Mouse (Mus musculus): ENCODE measurements around the gene Ppp1ca. TPM values are rescaled to one million over a fixed set of nuclear protein-coding genes. Genes with fewer than 3 reads are reported as not detected.

Ppp1ca gene
- polyA plus RNA-seq, 1 experiment, result 421 TPM

DNA sequence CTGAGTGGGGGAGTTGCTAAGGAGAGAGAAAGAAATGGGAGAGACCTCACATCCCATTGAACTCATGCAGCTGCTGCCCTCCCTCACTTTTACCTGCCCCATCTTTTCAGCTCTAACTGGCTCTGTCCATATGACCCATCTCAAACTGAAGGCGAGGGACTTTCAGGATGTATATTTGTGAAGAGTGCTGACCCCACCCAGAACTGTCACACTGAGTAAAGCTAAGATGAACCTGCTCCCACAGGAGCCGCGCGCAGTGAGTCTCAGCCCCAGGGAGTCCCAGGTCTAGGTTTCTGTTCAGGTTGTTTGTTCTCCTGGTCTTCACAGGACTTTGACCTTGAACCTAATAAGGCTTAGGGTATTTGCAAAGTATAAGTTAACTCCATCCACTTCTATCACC lies 37.0 kb downstream of the Ppp1ca start:
- H3K4me3 ChIP-seq (ENCODE audit: insufficient read depth, low read length), result no peak overlapping the region
- H3K4me1 ChIP-seq (ENCODE audit: control insufficient read depth, insufficient read depth, low read length), result peaks cover 5% of the 10 kb centered on the region
- TF ChIP-seq CTCF (IDR thresholded peaks at IDR 0.05; ENCODE audit: extremely low read depth, insufficient read depth, low read length) (no peak), POLR2A (IDR thresholded peaks at IDR 0.05; ENCODE audit: extremely low read depth, insufficient read depth, low read length) (no peak)
- H3K27ac ChIP-seq (ENCODE audit: insufficient read depth, low read length), result no peak overlapping the region

DNA sequence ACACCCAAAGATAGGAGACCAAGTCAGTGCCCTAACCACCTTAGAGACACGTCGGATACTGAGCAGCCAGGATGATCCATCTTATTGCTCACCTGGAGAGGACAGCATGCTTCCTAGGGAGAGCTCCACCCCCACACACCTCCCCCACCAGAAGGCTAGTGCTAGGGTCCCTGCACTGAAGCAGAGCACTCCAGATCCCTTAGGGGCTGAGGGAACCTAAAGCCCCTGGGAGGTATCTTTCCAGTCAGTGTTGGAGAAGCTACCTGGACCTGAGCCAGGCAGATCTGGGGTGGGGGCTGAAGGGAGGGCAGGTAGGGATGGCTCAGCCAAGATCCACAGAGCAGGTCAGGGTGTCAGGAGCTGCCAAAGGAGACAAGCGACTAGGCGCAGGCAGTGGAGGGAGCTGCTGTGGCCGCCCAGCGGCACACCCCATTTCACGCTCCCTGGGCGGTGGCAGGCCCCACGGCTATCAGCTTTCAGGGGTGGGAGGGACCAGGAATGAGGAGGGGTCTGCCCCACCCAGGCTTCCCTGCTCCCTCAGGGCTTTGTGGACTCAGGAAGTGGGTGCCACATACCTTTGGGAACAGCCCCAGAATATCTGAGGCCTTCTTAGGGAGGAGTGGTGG lies 37.7 kb downstream of the Ppp1ca start:
- TF ChIP-seq CTCF (IDR thresholded peaks at IDR 0.05; ENCODE audit: extremely low read depth, insufficient read depth, low read length) (no peak), POLR2A (IDR thresholded peaks at IDR 0.05; ENCODE audit: extremely low read depth, insufficient read depth, low read length) (no peak)
- H3K27ac ChIP-seq (ENCODE audit: insufficient read depth, low read length), result no peak overlapping the region
- H3K4me3 ChIP-seq (ENCODE audit: insufficient read depth, low read length), result no peak overlapping the region
- peaks cover 5% of the 10 kb centered on the region for H3K4me1 ChIP-seq (ENCODE audit: control insufficient read depth, insufficient read depth, low read length)

DNA sequence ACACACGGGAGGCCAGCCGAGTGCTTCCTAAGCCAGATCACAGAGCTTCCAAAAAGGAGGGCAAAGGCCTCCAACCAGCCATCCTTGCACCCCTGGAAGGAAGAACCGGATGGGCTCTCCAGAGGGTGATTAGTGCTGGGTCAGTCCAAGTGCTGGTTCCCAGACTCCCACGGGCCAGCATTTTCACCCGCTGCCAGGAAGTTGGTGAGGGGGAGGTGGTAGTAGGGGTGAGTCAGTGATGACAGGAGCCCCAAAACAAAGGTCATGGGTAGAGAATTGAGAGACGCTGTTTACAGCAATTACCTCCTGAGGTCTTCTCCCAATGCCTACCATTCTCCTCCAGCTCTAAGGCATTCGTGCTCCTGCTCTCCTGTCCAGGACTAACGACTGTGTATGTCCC lies 38.5 kb downstream of the Ppp1ca start:
- peak overlapping the region; percentile 8 for H3K27ac ChIP-seq (ENCODE audit: insufficient read depth, low read length)
- H3K4me1 ChIP-seq (ENCODE audit: control insufficient read depth, insufficient read depth, low read length), result peaks cover 5% of the 10 kb centered on the region
- TF ChIP-seq POLR2A (IDR thresholded peaks at IDR 0.05; ENCODE audit: extremely low read depth, insufficient read depth, low read length) (no peak), CTCF (IDR thresholded peaks at IDR 0.05; ENCODE audit: extremely low read depth, insufficient read depth, low read length) (no peak)
- H3K4me3 ChIP-seq (ENCODE audit: insufficient read depth, low read length), result no peak overlapping the region

DNA sequence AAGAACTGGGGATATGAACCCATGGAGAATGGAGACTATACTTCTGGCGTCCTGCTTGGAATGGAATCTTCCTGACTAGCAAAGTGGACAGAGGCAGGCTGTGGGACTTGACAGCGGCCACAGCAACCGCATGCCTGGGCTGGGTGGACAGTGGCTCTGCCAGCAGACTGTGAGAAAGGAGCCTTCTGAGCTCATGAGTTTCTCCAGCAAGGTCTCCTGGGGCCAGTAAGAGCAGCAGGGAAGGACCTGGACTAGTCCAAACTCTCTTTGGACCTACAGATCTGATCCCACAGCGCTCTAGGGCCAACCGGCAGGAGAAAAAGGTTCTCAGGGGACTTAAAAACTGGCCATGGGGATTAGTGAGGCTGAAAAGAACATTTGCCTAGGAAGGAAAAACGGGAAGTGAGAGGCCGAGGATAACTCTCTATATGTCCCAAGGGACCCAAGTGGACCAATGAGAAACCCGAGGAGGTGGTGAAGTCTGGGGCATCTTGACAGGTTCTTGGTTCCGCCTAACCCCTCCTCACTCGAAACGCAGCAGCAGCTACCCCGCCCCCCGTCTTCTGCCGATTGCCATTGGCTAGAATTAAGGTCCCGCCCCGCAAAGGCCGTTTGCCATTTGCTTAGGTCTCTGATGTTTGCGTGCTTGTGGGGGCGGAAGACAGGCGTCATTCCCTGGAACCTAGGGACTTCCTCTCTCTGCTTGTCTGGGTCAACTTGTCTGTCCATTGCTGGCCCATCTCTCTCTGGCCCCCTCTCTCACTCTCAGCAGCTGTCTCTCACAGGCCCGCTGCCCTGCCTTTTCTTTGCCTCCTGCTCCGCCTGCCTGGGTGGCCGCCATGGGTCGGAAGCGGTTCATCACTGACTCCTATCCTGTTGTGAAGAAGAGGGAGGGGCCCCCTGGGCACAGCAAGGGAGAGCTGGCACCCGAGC lies 39.7 kb downstream of the Ppp1ca start, which contains the start of gene Pold4:
TSS of gene Pold4 (plus strand) at position 647 of the 933 bp plus-strand sequence.
- TF ChIP-seq POLR2A (IDR thresholded peaks at IDR 0.05; ENCODE audit: extremely low read depth, insufficient read depth, low read length), result peak; percentile 94
- no peak for TF ChIP-seq CTCF (IDR thresholded peaks at IDR 0.05; ENCODE audit: extremely low read depth, insufficient read depth, low read length)
- peak within 1 kb of the TSS; percentile 45 for H3K4me3 ChIP-seq (ENCODE audit: insufficient read depth, low read length)
- H3K4me1 ChIP-seq (ENCODE audit: control insufficient read depth, insufficient read depth, low read length), result peaks cover 5% of the 10 kb centered on the region
- H3K27ac ChIP-seq (ENCODE audit: insufficient read depth, low read length), result peak within 1 kb of the TSS; percentile 88

DNA sequence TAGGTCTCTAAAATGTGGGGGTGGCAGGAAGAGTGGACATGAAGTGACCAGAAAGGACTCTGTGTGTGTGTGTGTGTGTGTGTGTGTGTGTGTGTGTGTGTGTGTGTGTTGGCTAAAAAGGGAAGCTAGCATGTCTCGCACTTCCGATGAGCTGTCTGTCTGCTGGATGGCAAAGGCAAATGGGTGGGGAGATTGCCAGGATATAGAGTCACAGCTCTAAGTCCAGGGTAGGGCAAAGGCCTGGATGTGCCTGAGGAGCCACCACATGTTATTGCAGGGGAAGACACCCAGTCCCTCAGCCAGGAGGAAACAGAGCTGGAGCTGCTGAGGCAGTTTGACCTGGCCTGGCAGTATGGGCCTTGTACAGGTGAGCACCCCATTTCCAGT lies 40.3 kb downstream of the Ppp1ca start:
- TF ChIP-seq CTCF (IDR thresholded peaks at IDR 0.05; ENCODE audit: extremely low read depth, insufficient read depth, low read length), result no peak
- no peak for TF ChIP-seq POLR2A (IDR thresholded peaks at IDR 0.05; ENCODE audit: extremely low read depth, insufficient read depth, low read length)
- H3K4me1 ChIP-seq (ENCODE audit: control insufficient read depth, insufficient read depth, low read length), result peaks cover 5% of the 10 kb centered on the region
- peak overlapping the region; percentile 88 for H3K27ac ChIP-seq (ENCODE audit: insufficient read depth, low read length)
- H3K4me3 ChIP-seq (ENCODE audit: insufficient read depth, low read length), result peak overlapping the region; percentile 45

DNA sequence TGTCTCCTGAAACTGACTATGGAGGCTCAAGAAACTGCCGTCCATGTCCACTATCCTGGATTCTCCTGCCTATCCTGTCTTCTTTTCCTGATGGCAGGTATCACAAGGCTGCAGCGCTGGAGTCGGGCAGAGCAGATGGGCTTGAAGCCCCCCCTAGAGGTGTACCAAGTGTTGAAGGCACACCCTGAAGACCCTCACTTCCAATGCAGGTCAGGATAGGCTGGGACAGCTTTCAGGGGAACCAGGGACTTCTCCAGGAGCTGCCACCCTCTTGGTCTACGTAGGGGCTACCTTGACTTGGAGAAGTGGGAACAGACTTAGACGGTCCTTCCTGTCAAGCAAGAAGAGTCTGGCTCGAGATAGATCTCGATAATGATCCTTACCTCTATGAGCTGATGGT lies 40.8 kb downstream of the Ppp1ca start:
- Histone ChIP-seq H3K27ac (ENCODE audit: insufficient read depth, low read length) (no peak overlapping the region), H3K4me3 (ENCODE audit: insufficient read depth, low read length) (peak overlapping the region; percentile 45; the same call in 1 of the 2 replicates), H3K4me1 (ENCODE audit: control insufficient read depth, insufficient read depth, low read length) (peaks cover 5% of the 10 kb centered on the region)
- no peak for TF ChIP-seq POLR2A (IDR thresholded peaks at IDR 0.05; ENCODE audit: extremely low read depth, insufficient read depth, low read length)
- no peak for TF ChIP-seq CTCF (IDR thresholded peaks at IDR 0.05; ENCODE audit: extremely low read depth, insufficient read depth, low read length)

DNA sequence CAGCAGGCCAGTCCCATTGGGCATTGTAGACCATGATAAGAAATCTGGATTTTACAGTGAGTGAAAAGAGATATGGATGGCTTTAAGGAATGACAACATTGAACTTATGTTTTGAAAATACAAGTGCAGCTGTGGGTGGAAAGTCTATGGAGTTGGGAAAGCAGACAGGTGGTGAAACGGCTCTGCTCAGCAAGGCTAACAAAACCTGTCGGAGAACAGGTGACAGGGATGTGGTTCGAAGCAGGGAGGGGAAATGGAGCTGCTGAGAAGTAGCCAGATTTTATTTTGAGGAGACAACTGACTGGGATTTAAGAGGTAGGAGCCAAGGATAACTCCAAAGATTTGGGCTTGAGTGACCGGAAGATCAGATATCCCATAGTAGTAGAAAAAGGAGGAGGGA lies 42.7 kb downstream of the Ppp1ca start:
- Histone ChIP-seq H3K4me3 (ENCODE audit: insufficient read depth, low read length) (no peak overlapping the region), H3K27ac (ENCODE audit: insufficient read depth, low read length) (no peak overlapping the region), H3K4me1 (ENCODE audit: control insufficient read depth, insufficient read depth, low read length) (peaks cover 5% of the 10 kb centered on the region)
- no peak for TF ChIP-seq CTCF (IDR thresholded peaks at IDR 0.05; ENCODE audit: extremely low read depth, insufficient read depth, low read length)

DNA sequence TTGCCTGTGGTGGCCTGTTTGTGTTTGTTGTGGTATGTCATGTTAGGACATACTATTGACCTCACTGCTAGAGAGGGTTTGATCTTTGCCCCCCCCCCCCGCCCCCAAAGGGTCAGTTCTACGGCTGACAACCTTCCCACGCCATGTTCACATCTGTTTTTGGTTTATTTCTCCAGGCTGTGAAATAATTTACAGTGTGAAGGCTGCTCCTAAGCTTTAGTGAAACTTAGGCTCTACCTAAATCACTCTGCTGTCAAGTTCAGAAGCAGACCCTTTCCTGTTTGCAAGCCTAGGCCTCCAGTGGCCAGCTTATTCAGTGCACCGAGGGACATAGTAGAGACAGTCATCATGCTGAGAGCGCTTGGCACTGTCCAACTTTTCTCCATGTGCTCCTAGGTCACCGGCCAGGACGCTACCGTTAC lies 48.4 kb downstream of the Ppp1ca start:
- no peak overlapping the region for H3K4me3 ChIP-seq (ENCODE audit: insufficient read depth, low read length)
- TF ChIP-seq POLR2A (IDR thresholded peaks at IDR 0.05; ENCODE audit: extremely low read depth, insufficient read depth, low read length), result no peak
- TF ChIP-seq CTCF (IDR thresholded peaks at IDR 0.05; ENCODE audit: extremely low read depth, insufficient read depth, low read length), result no peak
- H3K4me1 ChIP-seq (ENCODE audit: control insufficient read depth, insufficient read depth, low read length), result no peaks in the 10 kb centered on the region
- H3K27ac ChIP-seq (ENCODE audit: insufficient read depth, low read length), result no peak overlapping the region

DNA sequence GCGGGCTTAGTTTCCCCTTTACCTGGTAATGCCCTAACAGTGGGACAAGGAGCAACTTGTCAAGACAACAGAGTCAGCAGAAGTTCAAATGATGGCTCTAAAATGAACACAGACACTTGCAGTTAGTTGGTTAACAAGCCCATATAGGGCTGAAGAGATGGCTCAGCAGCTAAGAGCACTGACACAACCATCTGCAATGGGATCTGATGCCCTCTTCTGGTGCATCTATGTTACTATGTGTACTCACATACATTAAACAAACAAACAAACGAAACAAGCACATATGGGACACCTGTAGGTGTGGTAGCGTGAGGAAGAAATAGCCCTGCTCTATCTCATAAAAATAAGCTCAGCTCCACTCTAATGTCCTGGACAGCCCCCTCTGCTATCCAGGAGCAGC lies 50.6 kb downstream of the Ppp1ca start:
- TF ChIP-seq POLR2A (IDR thresholded peaks at IDR 0.05; ENCODE audit: extremely low read depth, insufficient read depth, low read length) (no peak), CTCF (IDR thresholded peaks at IDR 0.05; ENCODE audit: extremely low read depth, insufficient read depth, low read length) (no peak)
- H3K4me1 ChIP-seq (ENCODE audit: control insufficient read depth, insufficient read depth, low read length), result no peaks in the 10 kb centered on the region
- H3K27ac ChIP-seq (ENCODE audit: insufficient read depth, low read length), result no peak overlapping the region
- no peak overlapping the region for H3K4me3 ChIP-seq (ENCODE audit: insufficient read depth, low read length)

DNA sequence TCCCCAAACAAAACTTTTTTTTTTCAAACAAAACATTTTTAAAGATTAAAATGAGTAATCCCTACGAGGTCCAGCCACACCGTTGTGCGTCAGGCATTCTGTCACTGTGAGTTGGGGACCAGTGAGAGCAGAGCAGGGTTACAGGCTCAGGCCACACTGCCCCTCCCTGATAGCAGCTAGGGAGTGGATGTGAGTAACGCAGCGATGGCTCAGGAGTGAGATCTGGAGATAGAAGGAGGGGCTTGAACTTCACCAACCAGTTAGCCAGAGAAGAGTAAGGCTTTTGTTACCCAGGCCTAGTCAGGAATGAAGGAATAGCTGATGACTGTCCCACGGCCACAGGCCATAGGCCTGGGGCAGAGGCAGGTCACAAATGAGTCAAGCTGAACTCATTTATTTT lies 52.9 kb downstream of the Ppp1ca start:
- TF ChIP-seq POLR2A (IDR thresholded peaks at IDR 0.05; ENCODE audit: extremely low read depth, insufficient read depth, low read length), result no peak
- TF ChIP-seq CTCF (IDR thresholded peaks at IDR 0.05; ENCODE audit: extremely low read depth, insufficient read depth, low read length), result no peak
- Histone ChIP-seq H3K4me3 (ENCODE audit: insufficient read depth, low read length) (no peak overlapping the region), H3K4me1 (ENCODE audit: control insufficient read depth, insufficient read depth, low read length) (no peaks in the 10 kb centered on the region), H3K27ac (ENCODE audit: insufficient read depth, low read length) (no peak overlapping the region)

Other genes starting within 250 kb of the Ppp1ca start
- gene Aldh3b3, start 233.4 kb upstream of the Ppp1ca start, polyA plus RNA-seq (2012; rRNA removed), result not detected in 2 replicates
- gene Aldh3b2, start 219.7 kb upstream of the Ppp1ca start, polyA plus RNA-seq (2012; rRNA removed), result 2.1 and 2.4 TPM in 2 replicates
- gene Acy3, start 205.5 kb upstream of the Ppp1ca start, polyA plus RNA-seq (2012; rRNA removed), result 4.1 and 4.6 TPM in 2 replicates
- gene Tbx10, start 199.3 kb upstream of the Ppp1ca start, polyA plus RNA-seq (2012; rRNA removed), result not detected in 2 replicates
- gene Nudt8, start 191.5 kb upstream of the Ppp1ca start, polyA plus RNA-seq (2012; rRNA removed), result 4.7 and 7.6 TPM in 2 replicates
- 3.1 and 3.2 TPM in 2 replicates for gene Gm49405, start 191.4 kb upstream of the Ppp1ca start, polyA plus RNA-seq (2012; rRNA removed)
- 9.4 and 11.7 TPM in 2 replicates for gene Doc2g, start 188.8 kb upstream of the Ppp1ca start, polyA plus RNA-seq (2012; rRNA removed)
- gene Ndufv1, start 179.3 kb upstream of the Ppp1ca start, polyA plus RNA-seq (2012; rRNA removed), result 260 and 262 TPM in 2 replicates
- 511 and 557 TPM in 2 replicates for gene Gstp1, start 154.1 kb upstream of the Ppp1ca start, polyA plus RNA-seq (2012; rRNA removed)
- 11.7 and 12.9 TPM in 2 replicates for gene Gstp2, start 146.0 kb upstream of the Ppp1ca start, polyA plus RNA-seq (2012; rRNA removed)
- not detected in 2 replicates for gene Gstp3, start 132.5 kb upstream of the Ppp1ca start, polyA plus RNA-seq (2012; rRNA removed)
- not detected in 2 replicates for gene Cabp2, start 110.5 kb upstream of the Ppp1ca start, polyA plus RNA-seq (2012; rRNA removed)
- gene Cdk2ap2, start 94.9 kb upstream of the Ppp1ca start, polyA plus RNA-seq (2012; rRNA removed), result 44.3 and 47.3 TPM in 2 replicates
- gene Pitpnm1, start 92.1 kb upstream of the Ppp1ca start, polyA plus RNA-seq (2012; rRNA removed), result 293 and 340 TPM in 2 replicates
- gene Aip, start 66.2 kb upstream of the Ppp1ca start, polyA plus RNA-seq (2012; rRNA removed), result 167 and 180 TPM in 2 replicates
- gene Gpr152, start 52.3 kb upstream of the Ppp1ca start, polyA plus RNA-seq (2012; rRNA removed), result 0.04 TPM in 2 replicates
- gene Cabp4, start 48.0 kb upstream of the Ppp1ca start, polyA plus RNA-seq (2012; rRNA removed), result 0.08 and 0.17 TPM in 2 replicates
- gene Coro1b, start 43.4 kb upstream of the Ppp1ca start, polyA plus RNA-seq (2012; rRNA removed), result 207 and 236 TPM in 2 replicates
- gene Ptprcap, start 38.5 kb upstream of the Ppp1ca start, polyA plus RNA-seq (2012; rRNA removed), result 1.3 and 1.6 TPM in 2 replicates
- gene Rps6kb2, start 28.7 kb upstream of the Ppp1ca start, polyA plus RNA-seq (2012; rRNA removed), result 79.5 and 91.7 TPM in 2 replicates
- 13.4 and 21.4 TPM in 2 replicates for gene Carns1, start 16.6 kb upstream of the Ppp1ca start, polyA plus RNA-seq (2012; rRNA removed)
- 2.2 and 2.4 TPM in 2 replicates for gene Tbc1d10c, start 781 bp upstream of the Ppp1ca start, polyA plus RNA-seq (2012; rRNA removed)
- gene Rad9a, start 9.6 kb downstream of the Ppp1ca start, polyA plus RNA-seq (2012; rRNA removed), result 17.3 and 18.4 TPM in 2 replicates
- gene Clcf1, start 22.2 kb downstream of the Ppp1ca start, polyA plus RNA-seq (2012; rRNA removed), result 2.4 and 2.8 TPM in 2 replicates
- gene AC109138.7, start 22.3 kb downstream of the Ppp1ca start, polyA plus RNA-seq (2012; rRNA removed), result not detected in 2 replicates
- gene Pold4, start 39.8 kb downstream of the Ppp1ca start, polyA plus RNA-seq (2012; rRNA removed), result 38.9 and 39.7 TPM in 2 replicates
- 148 and 177 TPM in 2 replicates for gene Ssh3, start 77.1 kb downstream of the Ppp1ca start, polyA plus RNA-seq (2012; rRNA removed)
- gene Ankrd13d, start 91.1 kb downstream of the Ppp1ca start, polyA plus RNA-seq (2012; rRNA removed), result 76.1 and 85.9 TPM in 2 replicates
- 220 and 239 TPM in 2 replicates for gene Grk2, start 114.2 kb downstream of the Ppp1ca start, polyA plus RNA-seq (2012; rRNA removed)
- gene Kdm2a, start 206.2 kb downstream of the Ppp1ca start, polyA plus RNA-seq (2012; rRNA removed), result 66.1 and 66.2 TPM in 2 replicates
- gene Rhod, start 247.4 kb downstream of the Ppp1ca start, polyA plus RNA-seq (2012; rRNA removed), result 1.3 TPM in 2 replicates